Mouse (Mus musculus): ENCODE measurements at regions not wholly inside any gene's neighbourhood (a gene's known extent, or its start where the extent isn't known, plus 50 kb on each side); places are given as distances from the start of the nearest gene placed in this dataset.

DNA sequence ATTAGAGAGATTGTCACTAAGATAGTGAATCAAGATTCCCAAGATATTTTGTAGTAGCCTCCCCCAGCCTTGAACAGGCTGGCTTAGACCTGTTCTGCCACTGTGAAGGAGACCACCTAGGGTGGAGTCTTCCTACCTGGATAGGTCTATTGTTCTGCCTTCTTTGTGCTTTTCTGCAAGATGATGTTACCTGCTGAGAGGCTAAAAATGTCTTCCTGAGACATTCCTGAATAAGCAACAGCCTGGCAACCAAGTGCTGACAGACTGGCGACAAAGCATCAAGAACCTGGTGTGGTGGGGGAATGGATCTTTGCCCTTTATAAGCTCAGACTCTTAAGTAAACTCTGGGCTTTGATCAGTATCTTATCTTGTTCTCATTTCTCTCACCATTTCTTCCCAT lies 447.8 kb downstream of the Dync2h1 start:
- Histone ChIP-seq H3K27me3 (ENCODE audit: control insufficient read depth, insufficient read depth, insufficient read length) (no peaks in the 10 kb centered on the region), H3K4me2 (ENCODE audit: low read depth) (no peak overlapping the region), H3ac (ENCODE audit: control insufficient read depth, insufficient read length) (no peak overlapping the region), H3K79me2 (ENCODE audit: control insufficient read depth, insufficient read depth) (no peaks in the 10 kb centered on the region), H3K4me3 (no peak overlapping the region), H3K36me3 (ENCODE audit: control insufficient read depth, insufficient read depth) (no peaks in the 10 kb centered on the region)
- TF ChIP-seq MYOG (IDR thresholded peaks at IDR 0.05; ENCODE audit: control insufficient read depth in 1 of 3, insufficient read depth in 1 of 3, insufficient read length in 2 of 3, low read depth in 2 of 3), result no peak
- TF ChIP-seq USF1 (IDR thresholded peaks at IDR 0.05; ENCODE audit: low read depth), result no peak
- TF ChIP-seq POLR2AphosphoS2 (IDR thresholded peaks at IDR 0.05; ENCODE audit: insufficient read length, low read depth), result no peak
- no peak for TF ChIP-seq TCF3 (IDR thresholded peaks at IDR 0.05; ENCODE audit: insufficient read length, low read depth)
- TF ChIP-seq REST (IDR thresholded peaks at IDR 0.05; ENCODE audit: insufficient read depth, insufficient read length), result no peak
- no peak for TF ChIP-seq CEBPB (IDR thresholded peaks at IDR 0.05; ENCODE audit: insufficient read depth, poor library complexity, severe bottlenecking)
- no peak for TF ChIP-seq MYOD1 (IDR thresholded peaks at IDR 0.05; ENCODE audit: control insufficient read depth in 1 of 3, insufficient read length in 2 of 3, low read depth in 2 of 3)
- no peak for TF ChIP-seq TCF12 (IDR thresholded peaks at IDR 0.05; ENCODE audit: insufficient read depth, poor library complexity, severe bottlenecking)
- no peak for TF ChIP-seq E2F4 (IDR thresholded peaks at IDR 0.05; ENCODE audit: insufficient read depth)
- no peak for TF ChIP-seq SRF (IDR thresholded peaks at IDR 0.05; ENCODE audit: control insufficient read depth, insufficient read length, low read depth)
- TF ChIP-seq POLR2A (IDR thresholded peaks at IDR 0.05; ENCODE audit: insufficient read length, low read depth), result no peak
- TF ChIP-seq MAX (IDR thresholded peaks at IDR 0.05; ENCODE audit: low read depth), result no peak

GRCm38 (mm10) chr9:6726411-6726810 lies 456.8 kb upstream of the Ddi1 start:
- Histone ChIP-seq H3K4me3 (no peak overlapping the region), H3K4me2 (ENCODE audit: low read depth) (no peak overlapping the region), H3K79me2 (ENCODE audit: control insufficient read depth, insufficient read depth) (no peaks in the 10 kb centered on the region), H3ac (ENCODE audit: control insufficient read depth, insufficient read length) (no peak overlapping the region), H3K36me3 (ENCODE audit: control insufficient read depth, insufficient read depth) (no peaks in the 10 kb centered on the region), H3K27me3 (ENCODE audit: control insufficient read depth, insufficient read depth, insufficient read length) (no peaks in the 10 kb centered on the region)
- TF ChIP-seq USF1 (IDR thresholded peaks at IDR 0.05; ENCODE audit: low read depth) (no peak), POLR2A (IDR thresholded peaks at IDR 0.05; ENCODE audit: insufficient read length, low read depth) (no peak), MYOD1 (IDR thresholded peaks at IDR 0.05; ENCODE audit: control insufficient read depth in 1 of 3, insufficient read length in 2 of 3, low read depth in 2 of 3) (no peak), REST (IDR thresholded peaks at IDR 0.05; ENCODE audit: insufficient read depth, insufficient read length) (no peak), E2F4 (IDR thresholded peaks at IDR 0.05; ENCODE audit: insufficient read depth) (no peak), TCF3 (IDR thresholded peaks at IDR 0.05; ENCODE audit: insufficient read length, low read depth) (no peak), MYOG (IDR thresholded peaks at IDR 0.05; ENCODE audit: control insufficient read depth in 1 of 3, insufficient read depth in 1 of 3, insufficient read length in 2 of 3, low read depth in 2 of 3) (no peak), MAX (IDR thresholded peaks at IDR 0.05; ENCODE audit: low read depth) (no peak), POLR2AphosphoS2 (IDR thresholded peaks at IDR 0.05; ENCODE audit: insufficient read length, low read depth) (no peak), TCF12 (IDR thresholded peaks at IDR 0.05; ENCODE audit: insufficient read depth, poor library complexity, severe bottlenecking) (no peak), CEBPB (IDR thresholded peaks at IDR 0.05; ENCODE audit: insufficient read depth, poor library complexity, severe bottlenecking) (no peak), SRF (IDR thresholded peaks at IDR 0.05; ENCODE audit: control insufficient read depth, insufficient read length, low read depth) (no peak)

- no peak overlapping the region for H3ac ChIP-seq (ENCODE audit: control insufficient read depth, insufficient read length)
- H3K4me3 ChIP-seq, result no peak overlapping the region
- no peaks in the 10 kb centered on the region for H3K27me3 ChIP-seq (ENCODE audit: control insufficient read depth, insufficient read depth, insufficient read length)
- no peaks in the 10 kb centered on the region for H3K79me2 ChIP-seq (ENCODE audit: control insufficient read depth, insufficient read depth)
- TF ChIP-seq POLR2AphosphoS2 (IDR thresholded peaks at IDR 0.05; ENCODE audit: insufficient read length, low read depth) (no peak), POLR2A (IDR thresholded peaks at IDR 0.05; ENCODE audit: insufficient read length, low read depth) (no peak), E2F4 (IDR thresholded peaks at IDR 0.05; ENCODE audit: insufficient read depth) (no peak), REST (IDR thresholded peaks at IDR 0.05; ENCODE audit: insufficient read depth, insufficient read length) (no peak), TCF3 (IDR thresholded peaks at IDR 0.05; ENCODE audit: insufficient read length, low read depth) (no peak), SRF (IDR thresholded peaks at IDR 0.05; ENCODE audit: control insufficient read depth, insufficient read length, low read depth) (no peak), USF1 (IDR thresholded peaks at IDR 0.05; ENCODE audit: low read depth) (no peak), MYOD1 (IDR thresholded peaks at IDR 0.05; ENCODE audit: control insufficient read depth in 1 of 3, insufficient read length in 2 of 3, low read depth in 2 of 3) (no peak), MAX (IDR thresholded peaks at IDR 0.05; ENCODE audit: low read depth) (no peak), CEBPB (IDR thresholded peaks at IDR 0.05; ENCODE audit: insufficient read depth, poor library complexity, severe bottlenecking) (no peak), TCF12 (IDR thresholded peaks at IDR 0.05; ENCODE audit: insufficient read depth, poor library complexity, severe bottlenecking) (no peak), MYOG (IDR thresholded peaks at IDR 0.05; ENCODE audit: control insufficient read depth in 1 of 3, insufficient read depth in 1 of 3, insufficient read length in 2 of 3, low read depth in 2 of 3) (no peak)
- no peaks in the 10 kb centered on the region for H3K36me3 ChIP-seq (ENCODE audit: control insufficient read depth, insufficient read depth)
- H3K4me2 ChIP-seq (ENCODE audit: low read depth), result no peak overlapping the region
These were observed 407.6 kb upstream of the Ddi1 start for GRCm38 (mm10) chr9:6677225-6677718.

DNA sequence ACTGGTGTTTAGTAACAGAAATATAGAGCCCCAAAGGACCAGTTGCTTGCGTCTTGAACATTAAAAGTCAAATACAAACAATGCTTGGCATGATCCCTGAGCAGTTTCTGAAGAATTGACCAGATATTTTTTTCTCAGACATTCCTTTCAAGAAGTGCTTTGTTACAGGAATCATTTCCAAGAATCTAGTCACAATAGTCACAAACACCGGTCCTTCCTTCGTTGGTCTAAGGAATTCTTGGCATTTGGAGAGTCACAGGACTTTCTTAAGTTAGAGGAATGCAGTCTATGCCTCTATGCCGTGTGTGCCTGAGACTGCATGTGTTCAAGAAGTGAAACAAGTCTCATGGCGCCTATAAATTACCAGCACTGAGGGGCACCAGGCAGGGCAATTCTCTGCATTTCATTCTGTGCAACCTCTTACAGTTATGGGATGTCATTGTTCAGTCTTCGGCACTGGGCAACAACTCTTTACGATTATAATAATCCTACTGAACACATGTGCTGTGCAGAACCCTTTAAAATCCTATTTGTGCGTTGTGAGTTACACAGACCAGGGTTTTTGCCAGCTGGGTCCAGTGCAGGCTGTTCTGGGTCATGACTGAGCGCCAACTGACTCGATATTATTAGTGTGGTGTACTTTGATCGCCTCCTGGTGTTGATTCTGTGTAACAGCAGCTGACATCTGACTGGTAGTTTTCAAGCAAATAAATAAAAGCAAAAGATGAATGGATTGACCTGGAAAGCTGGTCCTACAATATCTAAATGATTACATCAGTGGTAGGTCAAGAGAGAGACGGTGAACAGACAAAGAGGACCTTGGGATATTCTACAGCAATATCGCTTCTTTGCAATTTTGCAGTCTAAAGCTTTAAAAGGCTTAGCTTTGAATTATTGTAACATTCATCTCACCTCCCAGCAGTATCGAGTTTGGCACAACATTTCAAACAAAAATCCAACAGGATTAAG lies 398.6 kb upstream of the Ddi1 start:
- no peaks in the 10 kb centered on the region for H3K27me3 ChIP-seq (ENCODE audit: control insufficient read depth, insufficient read depth, insufficient read length)
- H3K36me3 ChIP-seq (ENCODE audit: control insufficient read depth, insufficient read depth), result no peaks in the 10 kb centered on the region
- no peaks in the 10 kb centered on the region for H3K79me2 ChIP-seq (ENCODE audit: control insufficient read depth, insufficient read depth)
- no peak for TF ChIP-seq POLR2AphosphoS2 (IDR thresholded peaks at IDR 0.05; ENCODE audit: insufficient read length, low read depth)
- TF ChIP-seq USF1 (IDR thresholded peaks at IDR 0.05; ENCODE audit: low read depth), result no peak
- TF ChIP-seq POLR2A (IDR thresholded peaks at IDR 0.05; ENCODE audit: insufficient read length, low read depth), result no peak
- no peak for TF ChIP-seq MYOG (IDR thresholded peaks at IDR 0.05; ENCODE audit: control insufficient read depth in 1 of 3, insufficient read depth in 1 of 3, insufficient read length in 2 of 3, low read depth in 2 of 3)
- TF ChIP-seq E2F4 (IDR thresholded peaks at IDR 0.05; ENCODE audit: insufficient read depth), result no peak
- no peak for TF ChIP-seq MYOD1 (IDR thresholded peaks at IDR 0.05; ENCODE audit: control insufficient read depth in 1 of 3, insufficient read length in 2 of 3, low read depth in 2 of 3)
- no peak for TF ChIP-seq REST (IDR thresholded peaks at IDR 0.05; ENCODE audit: insufficient read depth, insufficient read length)
- TF ChIP-seq SRF (IDR thresholded peaks at IDR 0.05; ENCODE audit: control insufficient read depth, insufficient read length, low read depth), result no peak
- no peak for TF ChIP-seq TCF3 (IDR thresholded peaks at IDR 0.05; ENCODE audit: insufficient read length, low read depth)
- TF ChIP-seq CEBPB (IDR thresholded peaks at IDR 0.05; ENCODE audit: insufficient read depth, poor library complexity, severe bottlenecking), result no peak
- no peak for TF ChIP-seq TCF12 (IDR thresholded peaks at IDR 0.05; ENCODE audit: insufficient read depth, poor library complexity, severe bottlenecking)
- no peak for TF ChIP-seq MAX (IDR thresholded peaks at IDR 0.05; ENCODE audit: low read depth)
- no peak overlapping the region for H3K4me3 ChIP-seq
- peak overlapping the region; percentile 47 for H3K4me2 ChIP-seq (ENCODE audit: low read depth)
- no peak overlapping the region for H3ac ChIP-seq (ENCODE audit: control insufficient read depth, insufficient read length)

Data from myocyte (in vitro differentiated cells).